ENCODE assay signal across 19 mouse cellular contexts in the genomic region with DNA sequence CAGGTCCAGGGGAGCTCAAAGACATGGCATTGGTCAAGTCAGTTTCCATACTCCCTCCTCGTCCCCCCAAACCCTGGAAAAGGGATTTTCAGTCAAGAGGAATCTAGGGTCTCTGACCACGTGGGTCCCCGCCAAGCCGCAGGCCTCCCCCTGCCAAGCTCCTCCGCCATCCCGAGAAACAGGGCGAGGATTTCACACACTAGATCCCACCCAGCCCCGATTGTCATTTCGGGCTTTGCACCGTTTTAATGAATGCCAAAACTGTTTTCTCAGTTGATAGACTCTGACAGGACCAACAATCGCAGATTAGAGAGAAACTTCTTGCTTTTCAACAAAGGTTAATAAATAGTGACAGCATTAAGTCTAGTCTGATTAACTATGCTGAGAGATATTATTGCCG. TPM values are rescaled to one million over a fixed set of nuclear protein-coding genes. Genes with fewer than 3 reads are reported as not detected.
"Had no signal": no experiment of that assay in that cellular context is flagged by ENCODE, and none has a peak within 500 bp of the region (broad histone marks: within the 10 kb centered on the region; RNA-seq: fewer than 3 reads in every experiment).

No protein-coding gene starts in this region.

- H3K27ac ChIP-seq: intestine, embryonic 15.5 days; limb, embryonic 12.5 days; limb, embryonic 15.5 days; liver, embryonic 14.5 days; macrophage; neural tube, embryonic 12.5 days; stomach, embryonic 15.5 days had no signal

- H3K36me3 ChIP-seq: intestine, embryonic 15.5 days; limb, embryonic 12.5 days; limb, embryonic 15.5 days; neural tube, embryonic 12.5 days; stomach, embryonic 15.5 days had no signal

- DNase-seq: kidney, adult 18-20 months; kidney, adult 9 months; kidney, postnatal 14 days; kidney, postnatal 4 days; left cerebral cortex, postnatal 4 days; liver, postnatal 0 days; lung, embryonic 14.5 days; right cerebral cortex, postnatal 25 days; spleen, adult 18-20 months; thymus, postnatal 25 days had no signal

- H3K4me2 ChIP-seq: intestine, embryonic 15.5 days; limb, embryonic 12.5 days; limb, embryonic 15.5 days; liver, embryonic 11.5 days; lung, embryonic 14.5 days; neural tube, embryonic 12.5 days; stomach, embryonic 15.5 days had no signal

- H3K9ac ChIP-seq: intestine, embryonic 15.5 days; limb, embryonic 12.5 days; limb, embryonic 15.5 days; liver, embryonic 14.5 days; liver, postnatal 0 days; lung, embryonic 14.5 days; neural tube, embryonic 12.5 days; stomach, embryonic 15.5 days had no signal

- H3K4me1 ChIP-seq: intestine, embryonic 15.5 days; stomach, embryonic 15.5 days had no signal

- H3K27me3 ChIP-seq: intestine, embryonic 15.5 days; limb, embryonic 12.5 days; limb, embryonic 15.5 days; neural tube, embryonic 12.5 days; stomach, embryonic 15.5 days had no signal

- ATAC-seq: intestine, embryonic 15.5 days; liver, postnatal 0 days; lung, postnatal 0 days had no signal

- H3K4me3 ChIP-seq: intestine, embryonic 15.5 days; limb, embryonic 12.5 days; limb, embryonic 15.5 days; neural tube, embryonic 12.5 days; stomach, embryonic 15.5 days had no signal

- H3K9me3 ChIP-seq: intestine, embryonic 15.5 days; limb, embryonic 12.5 days; limb, embryonic 15.5 days; neural tube, embryonic 12.5 days; stomach, embryonic 15.5 days had no signal

RNA-seq across cellular contexts. Expression of a gene that starts 55.1 kb away (rescaled TPM):
- polyA plus RNA-seq: macrophage had no signal
